Mouse (Mus musculus) cerebellum, postnatal 10 days (tissue): Measurements from ENCODE around the gene Ccdc84.

ENCODE experiments used
- DNase-seq, 2 experiments: peaks; one replicate each; pipeline ENCODE4 v3.0.0; 2021; ENCODE audit warnings: mixed read lengths in 2 of 2

Ccdc84 gene

GRCm38 (mm10) chr9:44361190-44361917, 57.0 kb downstream of the Ccdc84 start, which contains the start of gene Vps11:
Vps11 (minus strand) TSS chr9:44361670.
- peak; percentile 98 for DNase-seq
